19 mouse cellular contexts compared by ENCODE assay signal in the genomic region with DNA sequence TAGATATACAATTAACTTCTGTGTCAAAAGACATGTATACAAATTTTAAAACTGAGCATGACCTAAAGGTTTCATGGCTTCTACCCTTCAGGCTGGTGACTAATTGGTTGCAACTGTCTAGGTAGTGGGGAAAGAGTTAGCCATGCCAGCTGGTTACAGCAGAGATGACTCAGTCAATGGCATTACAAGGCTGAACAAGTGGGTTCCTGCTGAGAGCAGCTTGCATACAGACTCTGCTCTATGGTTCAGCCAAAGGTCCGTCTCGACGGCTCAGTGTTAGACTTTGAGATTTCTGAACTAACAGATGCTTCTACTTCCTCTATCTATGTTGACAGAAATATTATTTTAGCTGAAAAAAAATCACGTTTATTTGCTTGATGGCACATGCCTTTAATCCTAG.
DNase-seq lines count a peak whose midpoint lies in the region; ATAC-seq lines count a peak whose summit lies in the region.
"Had no signal": no experiment of that assay in that cellular context is flagged by ENCODE, and none has a peak within 500 bp of the region (broad histone marks: within the 10 kb centered on the region; RNA-seq: fewer than 3 reads in every experiment).

No protein-coding gene starts in this region.

- H3K4me1 ChIP-seq in intestine, embryonic 16.5 days (ENCODE audit: control insufficient read depth, insufficient read depth, low read length): no peaks in the 10 kb centered on the region
- H3K4me1 ChIP-seq in intestine, embryonic 15.5 days (replicated peaks): no peaks in the 10 kb centered on the region
- H3K4me1 ChIP-seq in hindbrain, embryonic 12.5 days: no peaks in the 10 kb centered on the region
- H3K4me1 ChIP-seq: embryonic facial prominence, embryonic 12.5 days; midbrain, embryonic 15.5 days; neural tube, embryonic 12.5 days had no signal

- H3K9ac ChIP-seq in intestine, embryonic 16.5 days (ENCODE audit: low read depth, low read length): no peak overlapping the region
- H3K9ac ChIP-seq in intestine, embryonic 15.5 days: no peak overlapping the region
- H3K9ac ChIP-seq in hindbrain, embryonic 12.5 days: no peak overlapping the region
- H3K9ac ChIP-seq: embryonic facial prominence, embryonic 12.5 days; forebrain, postnatal 0 days; midbrain, embryonic 15.5 days; neural tube, embryonic 12.5 days; stomach, embryonic 15.5 days had no signal

- no peaks in the 10 kb centered on the region for H3K36me3 ChIP-seq in intestine, embryonic 16.5 days (ENCODE audit: control insufficient read depth, insufficient read depth, low read length)
- 0 out of 2 replicates have a peak, but pooled peaks cover 7% of the 10 kb centered on the region for H3K36me3 ChIP-seq in intestine, embryonic 15.5 days
- H3K36me3 ChIP-seq in hindbrain, embryonic 12.5 days: peaks cover 44% of the 10 kb centered on the region

- ATAC-seq in intestine, embryonic 16.5 days: peak; percentile 28; the same call in 1 of the 2 replicates
- no peak for ATAC-seq in intestine, embryonic 15.5 days
- ATAC-seq in hindbrain, embryonic 12.5 days (ENCODE audit: low FRiP score): no peak
- ATAC-seq: CD4-positive, CD25-positive, alpha-beta regulatory T cell, adult 4 months; forebrain, postnatal 0 days; midbrain, embryonic 15.5 days had no signal

- H3K27ac ChIP-seq in intestine, embryonic 16.5 days (ENCODE audit: low read length): no peak overlapping the region
- no peak overlapping the region for H3K27ac ChIP-seq in intestine, embryonic 15.5 days
- H3K27ac ChIP-seq in hindbrain, embryonic 12.5 days: no peak overlapping the region
- H3K27ac ChIP-seq: embryonic facial prominence, embryonic 12.5 days; midbrain, embryonic 15.5 days; neural tube, embryonic 12.5 days; stomach, embryonic 15.5 days had no signal

- H3K27me3 ChIP-seq in intestine, embryonic 16.5 days (replicated peaks; ENCODE audit: control insufficient read depth, insufficient read depth, low read length): no peaks in the 10 kb centered on the region
- no peaks in the 10 kb centered on the region for H3K27me3 ChIP-seq in intestine, embryonic 15.5 days (replicated peaks)
- no peaks in the 10 kb centered on the region for H3K27me3 ChIP-seq in hindbrain, embryonic 12.5 days
- H3K27me3 ChIP-seq: embryonic facial prominence, embryonic 12.5 days; midbrain, embryonic 15.5 days; neural tube, embryonic 12.5 days; stomach, embryonic 15.5 days had no signal

- 82% methylated on average over 4 of the region's 4 CpGs for whole genome bisulfite sequencing in intestine, embryonic 16.5 days
- 87% methylated on average over 4 of the region's 4 CpGs for WGBS in intestine, embryonic 15.5 days
- 86% methylated on average over 4 of the region's 4 CpGs for WGBS in hindbrain, embryonic 12.5 days

- DNase-seq in adrenal gland, adult 8-10 months: peak; percentile 57
- peak; percentile 38 for DNase-seq in cerebellum, adult 8-10 months
- DNase-seq in layer of hippocampus, postnatal 36 days: peak; percentile 11 to 19
- no peak for DNase-seq in B cell, adult 2 months
- DNase-seq in right cerebral cortex, postnatal 14 days: no peak
- DNase-seq: forebrain, postnatal 0 days; gastrocnemius, postnatal 10 days; heart, postnatal 36 days; kidney, postnatal 14 days; lung, adult 2 months had no signal

- no peak overlapping the region for H3K4me3 ChIP-seq in intestine, embryonic 16.5 days (ENCODE audit: low read length)
- H3K4me3 ChIP-seq in intestine, embryonic 15.5 days (replicated peaks): no peak overlapping the region
- H3K4me3 ChIP-seq in hindbrain, embryonic 12.5 days: no peak overlapping the region
- H3K4me3 ChIP-seq: embryonic facial prominence, embryonic 12.5 days; midbrain, embryonic 15.5 days; neural tube, embryonic 12.5 days; stomach, embryonic 15.5 days had no signal

- no peak overlapping the region for H3K4me2 ChIP-seq in intestine, embryonic 16.5 days (ENCODE audit: low read depth, low read length)
- H3K4me2 ChIP-seq in intestine, embryonic 15.5 days (replicated peaks): no peak overlapping the region
- H3K4me2 ChIP-seq in hindbrain, embryonic 12.5 days (replicated peaks): no peak overlapping the region
- H3K4me2 ChIP-seq: embryonic facial prominence, embryonic 12.5 days; heart, embryonic 11.5 days; midbrain, embryonic 15.5 days; neural tube, embryonic 12.5 days; stomach, embryonic 15.5 days had no signal

- H3K9me3 ChIP-seq in intestine, embryonic 16.5 days (ENCODE audit: control insufficient read depth, low read length): no peaks in the 10 kb centered on the region
- H3K9me3 ChIP-seq in intestine, embryonic 15.5 days: no peaks in the 10 kb centered on the region
- no peaks in the 10 kb centered on the region for H3K9me3 ChIP-seq in hindbrain, embryonic 12.5 days (replicated peaks)
- H3K9me3 ChIP-seq: embryonic facial prominence, embryonic 12.5 days; midbrain, embryonic 15.5 days; neural tube, embryonic 12.5 days; stomach, embryonic 15.5 days had no signal

Comparison
In these comparisons a context has a peak if more than half of its experiments do, and no peak if none do; other contexts are left out.
1. DNase-seq: peak in adrenal gland, adult 8-10 months (single experiment), cerebellum, adult 8-10 months (single experiment) and layer of hippocampus, postnatal 36 days (2 of 2); none in B cell, adult 2 months (0 of 2) and right cerebral cortex, postnatal 14 days (single experiment).